Comparison of ENCODE assay signal across 13 mouse cellular contexts in the genomic region with DNA sequence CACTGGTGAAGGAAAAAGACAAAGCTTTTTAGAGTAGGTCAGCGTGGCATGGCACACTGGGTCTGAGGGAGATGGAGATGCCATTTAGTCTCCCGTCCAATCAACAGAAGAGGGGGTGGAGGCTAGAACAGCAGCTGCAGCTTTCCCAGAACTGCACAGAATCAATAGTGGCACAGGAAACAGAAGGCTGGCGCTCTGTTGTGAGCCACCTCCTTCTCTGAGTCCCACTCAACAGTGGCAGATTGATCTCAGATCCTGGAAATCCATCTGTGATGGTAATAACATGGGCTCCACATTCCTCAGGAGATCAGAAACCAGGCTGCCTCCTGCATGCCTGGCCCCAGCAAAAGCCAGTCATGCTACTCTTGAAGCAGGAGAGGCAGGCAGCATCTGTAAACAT.
DNase-seq lines count a peak whose midpoint lies in the region; ATAC-seq and TF ChIP-seq lines count a peak whose summit lies in the region.
"Had no signal": no experiment of that assay in that cellular context is flagged by ENCODE, and none has a peak within 500 bp of the region (broad histone marks: within the 10 kb centered on the region; RNA-seq: fewer than 3 reads in every experiment).

No protein-coding gene starts in this region.

- no peak overlapping the region for H3K27ac ChIP-seq in neural tube, embryonic 15.5 days (replicated peaks)
- H3K27ac ChIP-seq in liver, postnatal 0 days (ENCODE audit: low read depth): no peak overlapping the region
- H3K27ac ChIP-seq in forebrain, embryonic 10.5 days: no peak overlapping the region
- H3K27ac ChIP-seq: embryonic facial prominence, embryonic 10.5 days; heart, embryonic 13.5 days; limb, embryonic 15.5 days had no signal

- H3K9me3 ChIP-seq in neural tube, embryonic 15.5 days (replicated peaks): no peaks in the 10 kb centered on the region
- H3K9me3 ChIP-seq in liver, postnatal 0 days (ENCODE audit: low read length): no peaks in the 10 kb centered on the region
- H3K9me3 ChIP-seq in forebrain, embryonic 10.5 days: no peaks in the 10 kb centered on the region
- H3K9me3 ChIP-seq: embryonic facial prominence, embryonic 10.5 days; heart, embryonic 13.5 days; limb, embryonic 15.5 days had no signal

- no peaks in the 10 kb centered on the region for H3K27me3 ChIP-seq in neural tube, embryonic 15.5 days (replicated peaks)
- no peaks in the 10 kb centered on the region for H3K27me3 ChIP-seq in liver, postnatal 0 days (ENCODE audit: insufficient read depth, low read length)
- no peaks in the 10 kb centered on the region for H3K27me3 ChIP-seq in forebrain, embryonic 10.5 days (ENCODE audit: poor library complexity, severe bottlenecking)
- H3K27me3 ChIP-seq: heart, embryonic 13.5 days; limb, embryonic 15.5 days had no signal

- no peak for TF ChIP-seq EP300 in liver, postnatal 0 days (IDR thresholded peaks at IDR 0.05; ENCODE audit: low read depth)

- H3K4me3 ChIP-seq in neural tube, embryonic 15.5 days (replicated peaks): no peak overlapping the region
- H3K4me3 ChIP-seq in liver, postnatal 0 days (ENCODE audit: low read depth, low read length): no peak overlapping the region
- no peak overlapping the region for H3K4me3 ChIP-seq in forebrain, embryonic 10.5 days
- H3K4me3 ChIP-seq: embryonic facial prominence, embryonic 10.5 days; heart, embryonic 13.5 days; limb, embryonic 15.5 days had no signal

- no peak for ATAC-seq in neural tube, embryonic 15.5 days (ENCODE audit: low FRiP score)
- ATAC-seq in liver, postnatal 0 days: no peak
- ATAC-seq: intestine, embryonic 16.5 days had no signal

- H3K4me1 ChIP-seq in neural tube, embryonic 15.5 days: no peaks in the 10 kb centered on the region
- H3K4me1 ChIP-seq in liver, postnatal 0 days (ENCODE audit: insufficient read depth): no peaks in the 10 kb centered on the region
- 0 out of 2 replicates have a peak, but pooled peaks cover 3% of the 10 kb centered on the region for H3K4me1 ChIP-seq in forebrain, embryonic 10.5 days
- H3K4me1 ChIP-seq: heart, embryonic 13.5 days; limb, embryonic 15.5 days had no signal

- 50% methylated on average over 3 of the region's 3 CpGs for WGBS in neural tube, embryonic 15.5 days
- 48% methylated on average over 3 of the region's 3 CpGs for WGBS in liver, postnatal 0 days (ENCODE audit: insufficient replicate concordance)
- WGBS in forebrain, embryonic 10.5 days: 60% methylated on average over 3 of the region's 3 CpGs

- no peak overlapping the region for H3K9ac ChIP-seq in neural tube, embryonic 15.5 days (replicated peaks)
- no peak overlapping the region for H3K9ac ChIP-seq in liver, postnatal 0 days (replicated peaks)
- H3K9ac ChIP-seq: heart, embryonic 13.5 days; limb, embryonic 15.5 days had no signal

- peak; percentile 9 for DNase-seq in embryo, embryonic 10.5 days (ENCODE audit: low spot score)
- DNase-seq in frontal cortex, adult 2 months (ENCODE audit: extremely low spot score in 1 of 2, low spot score in 1 of 2): peak; percentile 31 to 61
- peak; percentile 53 for DNase-seq in layer of hippocampus, adult 9-10 months (ENCODE audit: low spot score)
- DNase-seq in left cerebral cortex, postnatal 4 days: peak; percentile 31
- no peak for DNase-seq in liver, postnatal 0 days
- DNase-seq in cerebellum, adult 8-10 months: no peak
- DNase-seq in forebrain, embryonic 10.5 days (ENCODE audit: extremely low spot score, low spot score): no peak
- DNase-seq: thymus, adult 2 months had no signal

- no peaks in the 10 kb centered on the region for H3K36me3 ChIP-seq in neural tube, embryonic 15.5 days
- H3K36me3 ChIP-seq in liver, postnatal 0 days (replicated peaks; ENCODE audit: insufficient read depth, low read length): no peaks in the 10 kb centered on the region
- no peaks in the 10 kb centered on the region for H3K36me3 ChIP-seq in forebrain, embryonic 10.5 days (replicated peaks)
- H3K36me3 ChIP-seq: embryonic facial prominence, embryonic 10.5 days; heart, embryonic 13.5 days; limb, embryonic 15.5 days had no signal

- TF ChIP-seq CTCF in liver, postnatal 0 days (IDR thresholded peaks at IDR 0.05; ENCODE audit: low read depth): no peak

- no peak overlapping the region for H3K4me2 ChIP-seq in neural tube, embryonic 15.5 days
- no peak overlapping the region for H3K4me2 ChIP-seq in liver, postnatal 0 days (ENCODE audit: low read depth, low read length)
- H3K4me2 ChIP-seq: heart, embryonic 13.5 days; limb, embryonic 15.5 days had no signal

- intact Hi-C loops in left cerebral cortex, postnatal 4 days (cut with DNase I): no loop called here

Comparison
In these comparisons a context has a peak if more than half of its experiments do, and no peak if none do; other contexts are left out.
1. DNase-seq: peak in embryo, embryonic 10.5 days (single experiment), frontal cortex, adult 2 months (2 of 2), layer of hippocampus, adult 9-10 months (single experiment) and left cerebral cortex, postnatal 4 days (single experiment); none in liver, postnatal 0 days (single experiment), cerebellum, adult 8-10 months (single experiment) and forebrain, embryonic 10.5 days (single experiment).